Mouse (Mus musculus): ENCODE data around the gene Rgs7. TPM values are rescaled to one million over a fixed set of nuclear protein-coding genes. Genes with fewer than 3 reads are reported as not detected.

Rgs7 gene
- polyA plus RNA-seq, 1 experiment from 2014 or later = not detected

GRCm38 (mm10) chr1:175431356-175432053 lies 60.8 kb downstream of the Rgs7 start:
- no peak for DNase-seq (ENCODE audit: low spot score)

- DNase-seq (ENCODE audit: low spot score) = no peak
Observed at GRCm38 (mm10) chr1:175427112-175427511, 65.2 kb downstream of the Rgs7 start.

GRCm38 (mm10) chr1:175426393-175426792 lies 65.9 kb downstream of the Rgs7 start:
- no peak for DNase-seq (ENCODE audit: low spot score)

DNA sequence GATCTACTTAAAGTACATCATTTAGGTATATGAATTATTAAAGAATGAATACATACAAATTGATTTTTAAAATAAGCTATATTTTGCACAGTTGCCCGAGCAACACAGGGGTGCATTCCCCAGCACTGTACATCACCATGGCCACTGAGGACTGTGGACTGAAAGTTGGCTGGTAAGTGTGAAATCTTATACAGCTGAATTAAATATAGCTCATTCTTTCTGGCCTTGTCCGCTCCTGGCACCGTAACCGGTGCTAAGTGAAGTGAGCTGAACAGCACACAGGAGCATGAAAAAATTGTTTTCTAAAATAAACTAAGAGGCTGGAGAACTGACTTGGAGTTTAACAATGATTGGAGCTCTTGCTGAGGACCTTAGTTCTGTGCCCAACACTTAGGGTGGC lies 71.4 kb downstream of the Rgs7 start:
- no peak for DNase-seq (ENCODE audit: low spot score)

- no peak for DNase-seq (ENCODE audit: low spot score)
Observed at GRCm38 (mm10) chr1:175415728-175416127, 76.6 kb downstream of the Rgs7 start.

- DNase-seq (ENCODE audit: low spot score) = no peak
Observed at GRCm38 (mm10) chr1:175410399-175410798, 81.9 kb downstream of the Rgs7 start.

- DNase-seq (ENCODE audit: low spot score) = no peak
Observed at GRCm38 (mm10) chr1:175391894-175392293, 100.4 kb downstream of the Rgs7 start.

- no peak for DNase-seq (ENCODE audit: low spot score)
Observed at GRCm38 (mm10) chr1:175389250-175389649, 103.0 kb downstream of the Rgs7 start.

DNA sequence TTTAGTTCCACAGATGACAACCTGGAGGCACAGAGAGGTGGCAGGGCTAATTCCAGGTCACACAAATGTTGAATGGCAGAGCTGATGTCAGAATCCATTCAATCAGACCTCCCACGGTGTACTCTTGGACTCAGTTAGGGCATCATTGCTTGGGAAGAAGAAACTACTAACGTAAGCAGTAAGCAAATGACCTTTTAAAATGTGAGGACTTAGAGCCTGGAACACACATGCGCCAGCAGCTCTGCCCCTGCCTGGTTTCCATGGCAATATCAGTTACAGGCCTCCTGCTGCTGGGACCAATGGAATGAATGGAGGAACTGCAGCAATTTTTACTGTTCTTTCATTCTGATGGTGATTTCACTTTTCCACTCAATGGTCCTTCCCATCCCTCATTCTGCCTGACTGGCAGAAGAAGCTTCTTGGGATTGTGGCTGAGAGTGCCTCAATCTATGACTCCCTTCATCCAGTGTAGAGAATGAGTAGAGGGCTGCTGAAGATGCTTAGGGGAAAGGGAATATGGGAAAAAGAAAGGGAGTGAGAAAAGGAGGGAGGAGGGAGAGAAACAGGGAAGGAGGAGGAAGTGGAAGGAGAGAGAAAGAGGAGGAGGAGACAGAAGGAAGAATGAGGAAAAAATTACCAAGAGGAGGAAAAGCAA lies 106.6 kb downstream of the Rgs7 start:
- no peak for DNase-seq (ENCODE audit: low spot score)

- DNase-seq (ENCODE audit: low spot score) = no peak
Observed at GRCm38 (mm10) chr1:175372571-175372970, 119.7 kb downstream of the Rgs7 start.

DNA sequence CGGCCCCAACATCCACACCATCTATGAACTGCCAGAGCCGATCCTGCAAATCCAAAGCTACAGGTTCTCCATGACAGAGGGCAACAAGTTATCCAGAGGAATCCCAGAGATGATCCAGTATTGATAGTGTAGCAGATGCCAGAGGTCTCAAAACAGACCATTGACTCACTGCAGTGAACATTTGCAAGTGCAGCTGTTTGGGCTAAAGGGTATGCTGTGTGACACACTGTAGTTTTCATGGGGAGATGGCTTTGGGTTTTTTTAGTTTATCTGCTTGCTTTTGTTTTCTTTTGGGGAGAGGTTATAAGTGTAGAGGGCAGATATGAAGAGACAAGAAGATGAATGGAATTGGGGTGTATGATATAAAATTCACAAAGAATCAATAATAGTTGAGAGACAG lies 124.2 kb downstream of the Rgs7 start:
- DNase-seq (ENCODE audit: low spot score) = no peak

DNA sequence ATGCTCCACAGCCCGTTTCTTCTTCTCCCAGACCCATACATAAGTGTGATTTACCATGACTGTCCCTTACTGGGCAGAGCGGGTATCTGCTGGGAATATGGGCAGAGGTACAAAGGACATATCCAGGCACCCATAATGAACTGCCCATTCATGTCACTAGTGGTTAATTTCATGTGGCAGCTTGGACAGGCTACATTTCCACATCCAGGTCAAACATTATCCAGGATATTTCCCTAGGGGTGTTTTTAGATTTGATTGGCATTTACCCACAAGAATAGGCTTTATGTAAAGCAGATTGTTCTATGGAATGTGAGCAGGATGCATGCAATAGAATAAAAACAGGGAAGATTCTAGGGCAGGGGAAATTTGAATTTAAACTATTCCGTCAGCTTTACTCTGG lies 128.7 kb downstream of the Rgs7 start:
- DNase-seq (ENCODE audit: low spot score) = no peak

DNA sequence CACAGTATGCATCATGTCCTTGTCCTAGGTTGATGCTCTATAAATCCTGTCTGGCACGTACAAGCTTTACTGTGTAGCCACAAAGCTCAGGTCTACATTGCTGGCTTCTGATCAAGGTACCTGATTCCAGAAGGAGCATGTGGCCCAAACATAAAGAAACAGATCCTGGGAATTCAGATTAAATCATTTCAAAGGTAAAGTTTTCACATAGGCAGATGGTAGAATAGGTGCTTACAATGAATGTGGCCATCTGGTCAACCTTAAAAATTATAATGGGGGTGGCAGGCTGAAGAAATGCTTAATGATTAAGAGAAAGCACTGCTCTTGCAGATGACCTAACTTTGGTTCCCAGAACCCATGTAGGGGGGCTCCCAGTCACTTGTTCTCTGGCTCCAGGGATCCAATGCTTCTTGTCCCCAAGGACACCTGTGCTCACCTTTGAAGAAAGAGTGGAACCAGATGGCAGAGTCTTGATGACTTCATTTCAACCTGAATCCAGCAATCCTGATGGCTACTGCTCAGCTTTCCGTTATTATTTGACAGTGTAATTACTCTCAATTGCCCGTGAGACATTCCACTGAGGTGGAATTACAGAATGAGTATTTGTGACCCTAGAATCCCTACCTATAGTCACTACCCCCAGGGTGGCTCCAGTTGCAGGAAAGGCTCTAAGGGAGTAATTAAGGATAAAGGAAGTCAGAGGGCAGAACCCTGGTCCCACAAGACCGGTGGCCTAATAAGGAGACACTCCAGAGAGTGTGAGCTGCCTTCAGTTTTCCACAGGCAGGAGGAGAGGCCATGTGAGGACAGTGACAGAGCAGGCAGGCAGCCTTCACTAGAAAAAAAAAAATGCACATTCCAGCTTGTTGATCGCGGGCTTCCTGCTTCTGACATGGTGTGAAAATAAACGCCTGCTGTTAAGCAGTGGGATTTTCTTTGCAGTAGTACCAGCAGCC lies 132.6 kb downstream of the Rgs7 start:
- DNase-seq (ENCODE audit: low spot score) = no peak

DNA sequence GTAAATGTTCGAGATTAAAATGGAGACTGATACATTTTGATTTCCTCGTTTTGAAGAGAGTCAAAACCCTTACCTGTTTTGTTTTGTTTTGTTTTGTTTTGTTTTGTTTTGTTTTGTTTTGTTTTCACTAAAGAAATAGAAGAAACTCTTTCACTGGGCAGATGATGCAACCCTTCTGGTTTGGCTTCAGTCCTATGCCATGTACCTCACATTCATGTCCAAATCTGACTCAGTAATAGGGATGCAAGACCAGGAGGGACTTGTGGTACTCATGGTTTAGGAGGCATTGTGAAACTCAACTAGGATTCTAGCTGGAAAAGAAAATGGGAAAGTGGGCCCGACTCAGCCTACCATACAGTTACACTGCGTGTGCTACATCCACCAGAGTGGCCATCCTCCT lies 139.4 kb downstream of the Rgs7 start:
- DNase-seq (ENCODE audit: low spot score) = no peak

DNA sequence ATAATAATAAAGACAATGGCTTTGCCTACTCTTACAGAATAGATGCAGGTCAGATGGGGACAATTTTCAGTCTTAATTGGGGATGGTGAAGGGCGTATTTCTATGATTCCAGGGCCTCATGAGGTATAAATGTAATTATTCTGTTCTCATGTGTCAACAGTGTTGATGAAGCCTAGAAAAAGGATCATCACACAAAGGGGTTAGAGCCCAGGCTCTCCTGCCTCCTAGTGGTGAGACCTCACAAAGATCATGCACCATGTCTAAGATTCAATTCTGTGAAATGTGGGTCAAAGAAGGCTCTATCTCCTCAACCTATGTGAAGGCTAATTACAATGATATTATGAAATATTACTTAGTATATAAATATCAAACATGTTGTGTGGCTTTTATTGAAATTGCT lies 146.1 kb downstream of the Rgs7 start:
- no peak for DNase-seq (ENCODE audit: low spot score)

- DNase-seq (ENCODE audit: low spot score) = no peak
Observed at GRCm38 (mm10) chr1:175336191-175336590, 156.1 kb downstream of the Rgs7 start.

- DNase-seq (ENCODE audit: low spot score) = no peak
Observed at GRCm38 (mm10) chr1:175333041-175333854, 159.1 kb downstream of the Rgs7 start.

DNA sequence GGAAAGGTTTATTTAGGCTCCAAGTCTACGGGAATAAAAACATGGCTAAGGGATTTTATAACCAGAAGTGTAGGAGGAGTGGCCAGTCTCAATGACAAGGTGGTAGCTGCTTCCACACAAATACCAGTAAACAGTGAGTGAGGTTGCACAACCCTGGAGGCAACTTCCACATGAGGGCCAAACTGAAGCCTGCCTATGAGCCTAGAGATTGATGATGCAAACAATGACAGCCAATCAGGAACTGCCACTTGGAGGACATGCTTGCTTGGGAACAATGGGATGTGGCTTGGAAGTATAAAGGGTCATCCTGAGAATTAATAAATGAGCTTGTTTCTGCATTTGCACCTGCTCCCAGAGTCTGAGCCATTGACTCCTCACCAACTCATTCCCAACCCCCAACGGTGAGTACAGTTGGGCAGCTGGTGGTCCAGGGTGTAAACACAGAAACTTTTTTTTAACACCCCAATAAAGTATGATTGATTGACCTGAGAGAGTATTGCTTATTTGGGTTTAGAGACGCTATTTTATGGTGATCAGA lies 162.3 kb downstream of the Rgs7 start:
- no peak for DNase-seq (ENCODE audit: low spot score)

DNA sequence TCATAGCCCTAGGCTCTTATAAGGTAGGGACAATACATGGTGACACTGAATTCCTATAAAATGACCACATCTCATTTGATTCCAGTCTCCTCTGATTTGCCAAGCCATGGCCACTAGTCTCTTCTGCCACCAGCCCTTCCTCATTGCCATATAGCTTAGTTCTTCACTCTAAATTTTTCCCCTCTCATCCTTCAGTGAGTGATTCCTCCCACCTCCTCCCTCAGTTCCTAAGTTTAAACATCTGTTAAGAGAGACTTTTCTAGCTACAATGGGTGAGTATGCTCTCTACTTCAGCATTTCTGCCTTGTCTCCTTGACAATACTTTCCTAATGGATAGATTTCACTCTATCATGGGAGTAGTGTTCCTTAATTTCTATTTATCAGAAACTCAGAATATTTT lies 169.5 kb downstream of the Rgs7 start:
- no peak for DNase-seq (ENCODE audit: low spot score)

DNA sequence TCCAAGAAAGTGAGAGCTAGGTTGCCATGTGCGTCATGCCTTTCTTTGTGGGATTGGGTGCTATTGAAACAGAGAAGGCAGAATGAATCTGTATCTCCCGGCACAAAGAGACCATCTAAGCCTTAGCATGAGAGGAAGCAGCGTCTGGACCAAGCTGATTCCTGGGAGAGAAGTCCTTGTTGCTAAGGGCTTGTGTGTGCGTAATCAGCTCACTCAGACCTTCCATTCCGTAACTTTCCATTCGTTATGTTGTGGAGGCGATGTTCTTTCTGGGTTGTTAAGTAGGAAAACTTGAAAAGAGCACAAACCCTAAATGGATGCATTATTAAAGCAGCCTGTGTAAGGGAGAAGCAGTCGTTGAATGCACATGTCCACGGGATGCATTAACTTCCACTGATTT lies 173.1 kb downstream of the Rgs7 start:
- DNase-seq (ENCODE audit: low spot score) = no peak

DNA sequence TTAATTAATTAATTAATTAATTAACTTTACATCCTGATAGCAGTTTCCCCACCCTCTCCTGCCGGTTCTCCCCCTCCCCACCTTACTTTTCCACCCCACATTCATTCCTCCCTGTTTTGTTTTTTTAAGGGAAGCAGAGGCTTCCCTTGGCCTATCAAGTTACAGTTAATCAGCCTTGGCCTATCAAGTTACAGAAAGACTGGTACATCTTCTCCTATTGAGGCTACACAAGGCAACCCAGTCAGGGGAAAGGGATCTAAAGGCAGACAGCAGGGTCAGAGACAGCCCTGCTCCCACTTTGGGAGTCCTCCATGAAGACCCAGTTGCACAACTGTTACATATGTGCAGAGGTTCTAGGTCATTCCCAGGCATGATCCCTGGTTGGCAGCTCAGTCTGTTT lies 175.0 kb downstream of the Rgs7 start:
- no peak for DNase-seq (ENCODE audit: low spot score)

All from thymus, postnatal 0 days (tissue).